ENCODE assay signal across 16 mouse cellular contexts in the genomic region with DNA sequence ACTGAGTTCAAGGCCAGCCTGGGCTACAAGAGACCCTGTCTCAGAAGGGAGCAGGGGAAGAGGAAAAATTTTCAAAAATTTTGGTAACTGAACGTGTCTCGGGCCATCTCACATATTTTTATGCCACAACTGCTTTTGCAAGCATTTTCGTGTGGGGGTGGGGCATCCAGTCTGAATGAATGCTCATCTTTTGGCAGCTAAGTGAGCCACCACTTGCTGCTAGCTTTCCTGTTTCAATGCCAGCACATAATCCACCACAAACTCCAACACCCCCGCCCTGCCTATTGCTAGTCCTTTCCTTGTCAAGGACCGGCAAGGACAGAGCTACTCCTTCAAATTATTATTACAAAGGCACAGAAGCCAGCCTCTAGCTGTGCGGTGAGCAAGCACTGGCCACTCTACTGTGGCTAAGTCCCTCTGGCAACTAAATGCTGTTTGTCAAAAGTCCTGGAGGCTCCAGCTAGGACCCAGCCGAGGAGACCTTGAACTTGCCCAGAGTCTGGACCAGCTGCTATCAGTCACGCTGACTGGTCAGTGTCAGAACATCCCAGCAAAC.
A peak's percentile ranks its signal among the peaks of the same experiment; 100 is the strongest.
DNase-seq lines count a peak whose midpoint lies in the region; ATAC-seq and TF ChIP-seq lines count a peak whose summit lies in the region.
"Had no signal": no experiment of that assay in that cellular context is flagged by ENCODE, and none has a peak within 500 bp of the region (broad histone marks: within the 10 kb centered on the region; RNA-seq: fewer than 3 reads in every experiment).

No protein-coding gene starts in this region.

- peak overlapping the region; percentile 35 for H3K4me2 ChIP-seq in myocyte (ENCODE audit: low read depth)
- H3K4me2 ChIP-seq in liver, embryonic 12.5 days: no peak overlapping the region
- H3K4me2 ChIP-seq: heart, embryonic 11.5 days; neural tube, embryonic 13.5 days had no signal

- H3K4me3 ChIP-seq in myocyte: no peak overlapping the region
- H3K4me3 ChIP-seq in liver, embryonic 12.5 days: no peak overlapping the region
- H3K4me3 ChIP-seq: forebrain, embryonic 10.5 days; neural tube, embryonic 13.5 days had no signal

- 73% methylated on average over 8 of the region's 8 CpGs for WGBS in liver, embryonic 12.5 days (ENCODE audit: insufficient replicate concordance)

- peaks cover 8% of the 10 kb centered on the region; the same call in 1 of the 2 replicates for H3K9me3 ChIP-seq in liver, embryonic 12.5 days (replicated peaks)
- H3K9me3 ChIP-seq: neural tube, embryonic 13.5 days had no signal

- H3K4me1 ChIP-seq in liver, embryonic 12.5 days: peaks cover 7% of the 10 kb centered on the region

- TF ChIP-seq POLR2A in myocyte (IDR thresholded peaks at IDR 0.05; ENCODE audit: insufficient read length, low read depth): no peak

- intact Hi-C loops in left cerebral cortex, postnatal 14 days (cut with DNase I): no loop called here

- ATAC-seq in liver, embryonic 12.5 days: no peak
- ATAC-seq: activated CD4-positive, CD25-positive, alpha-beta regulatory T cell, adult 4 months had no signal

- H3K36me3 ChIP-seq in myocyte (ENCODE audit: control insufficient read depth, insufficient read depth): no peaks in the 10 kb centered on the region
- H3K36me3 ChIP-seq in liver, embryonic 12.5 days: no peaks in the 10 kb centered on the region
- H3K36me3 ChIP-seq: forebrain, embryonic 10.5 days; neural tube, embryonic 13.5 days had no signal

- peak; percentile 30 for DNase-seq in adrenal gland, postnatal 10 days
- DNase-seq in adrenal gland, postnatal 4 days (ENCODE audit: low spot score in 2 of 2): no peak
- peak; percentile 45 to 76 for DNase-seq in left cerebral cortex, postnatal 14 days (ENCODE audit: low spot score in 2 of 2)
- DNase-seq in left cerebral cortex, adult 9 months (ENCODE audit: low spot score in 2 of 2): no peak
- DNase-seq in right cerebral cortex, postnatal 10 days (ENCODE audit: low spot score in 2 of 2): peak; percentile 64 to 68
- DNase-seq in right cerebral cortex, adult 2 months (ENCODE audit: low spot score in 2 of 2): no peak
- DNase-seq: cerebellum, postnatal 25 days; retina, postnatal 1 day; thymus, adult 18-20 months had no signal

- H3K9ac ChIP-seq in liver, embryonic 12.5 days: no peak overlapping the region
- H3K9ac ChIP-seq: liver, embryonic 14.5 days; neural tube, embryonic 13.5 days had no signal

- no peaks in the 10 kb centered on the region for H3K27me3 ChIP-seq in myocyte (ENCODE audit: control insufficient read depth, insufficient read depth, insufficient read length)
- H3K27me3 ChIP-seq in liver, embryonic 12.5 days (replicated peaks): peaks cover 42% of the 10 kb centered on the region

- H3K79me2 ChIP-seq in myocyte (ENCODE audit: control insufficient read depth, insufficient read depth): no peaks in the 10 kb centered on the region

- no peak overlapping the region for H3K27ac ChIP-seq in liver, embryonic 12.5 days
- H3K27ac ChIP-seq: forebrain, embryonic 10.5 days; liver, embryonic 14.5 days; neural tube, embryonic 13.5 days had no signal

- no peak overlapping the region for H3ac ChIP-seq in myocyte (ENCODE audit: control insufficient read depth, insufficient read length)

TF ChIP-seq in myocyte, 11 proteins besides CTCF, POLR2A, EP300 and RAD21:
- TF ChIP-seq TCF3 (IDR thresholded peaks at IDR 0.05; ENCODE audit: insufficient read length, low read depth): no peak
- no peak for TF ChIP-seq E2F4 (IDR thresholded peaks at IDR 0.05; ENCODE audit: insufficient read depth)
- no peak for TF ChIP-seq MYOD1 (IDR thresholded peaks at IDR 0.05; ENCODE audit: control insufficient read depth in 1 of 3, insufficient read length in 2 of 3, low read depth in 2 of 3)
- no peak for TF ChIP-seq TCF12 (IDR thresholded peaks at IDR 0.05; ENCODE audit: insufficient read depth, poor library complexity, severe bottlenecking)
- TF ChIP-seq MAX (IDR thresholded peaks at IDR 0.05; ENCODE audit: low read depth): no peak
- TF ChIP-seq CEBPB (IDR thresholded peaks at IDR 0.05; ENCODE audit: insufficient read depth, poor library complexity, severe bottlenecking): no peak

Comparison
In these comparisons a context has a peak if more than half of its experiments do, and no peak if none do; other contexts are left out.
1. DNase-seq: peak in adrenal gland, postnatal 10 days (single experiment), left cerebral cortex, postnatal 14 days (2 of 2) and right cerebral cortex, postnatal 10 days (2 of 2); none in adrenal gland, postnatal 4 days (0 of 2), left cerebral cortex, adult 9 months (0 of 2) and right cerebral cortex, adult 2 months (0 of 2).